Mouse (Mus musculus) ES-E14 (cell line): ENCODE data around the gene Rmdn2. TPM values are rescaled to one million over a fixed set of nuclear protein-coding genes. Genes with fewer than 3 reads are reported as not detected.

Experiments
- DNase-seq: peaks from one replicate; pipeline ENCODE4 v3.0.0-alpha.2; 2013; ENCODE audit warnings: low read depth, low spot score
- H3K27ac ChIP-seq: 2 replicates; pipeline ENCODE4 v1.5.1; 2012; ENCODE audit warnings: low read depth, mild to moderate bottlenecking, low read length, moderate library complexity, mixed read lengths; ENCODE audit not compliant: poor library complexity, insufficient read depth, severe bottlenecking
- H3K36me3 ChIP-seq: 2 replicates; pipeline ENCODE4 v1.6.1; 2012; ENCODE audit warnings: mild to moderate bottlenecking, low read length, moderate library complexity, mixed read lengths; ENCODE audit not compliant: control insufficient read depth, poor library complexity, insufficient read depth, severe bottlenecking
- H3K4me1 ChIP-seq, 2 experiments: fragments of 150-350 bp in 1 of 2; sonication (generic) in 1 of 2; 2 replicates each; pipeline ENCODE4 v1.6.1; 2012; ENCODE audit warnings: low read length in 2 of 2, mild to moderate bottlenecking in 1 of 2, mixed read lengths in 1 of 2; ENCODE audit not compliant: control insufficient read depth in 2 of 2, insufficient read depth in 2 of 2, poor library complexity in 1 of 2
- H3K4me3 ChIP-seq, 2 experiments: fragments of 150-350 bp in 1 of 2; sonication (generic) in 1 of 2; 2 replicates each; pipeline ENCODE4 v1.5.1; 2012; ENCODE audit warnings: low read length in 2 of 2, low read depth in 1 of 2, mild to moderate bottlenecking in 1 of 2, mixed read lengths in 1 of 2; ENCODE audit not compliant: insufficient read depth in 1 of 2, poor library complexity in 1 of 2, severe bottlenecking in 1 of 2
- H3K9ac ChIP-seq: 2 replicates; pipeline ENCODE4 v1.6.1; 2012; ENCODE audit warnings: low read depth, mild to moderate bottlenecking, low read length, mixed read lengths; ENCODE audit not compliant: poor library complexity, insufficient read depth, severe bottlenecking
- H3K9me3 ChIP-seq: fragments of 150-350 bp; sonication (generic); 2 replicates; pipeline ENCODE4 v1.6.1; 2012; ENCODE audit warnings: low read depth, mild to moderate bottlenecking, low read length; ENCODE audit not compliant: control insufficient read depth, insufficient read depth
- CHD2 ChIP-seq: IDR thresholded peaks from 2 replicates; pipeline ENCODE4 v1.6.1; 2014; ENCODE audit warnings: mild to moderate bottlenecking, low read depth, low read length, inconsistent platforms
- HCFC1 ChIP-seq: IDR thresholded peaks from 2 replicates; pipeline ENCODE4 v1.6.1; 2012; ENCODE audit warnings: low read length, inconsistent platforms, borderline replicate concordance; ENCODE audit not compliant: insufficient read depth
- MAFK ChIP-seq: IDR thresholded peaks from 2 replicates; pipeline ENCODE4 v1.6.1; 2014; ENCODE audit warnings: mild to moderate bottlenecking, low read depth, low read length, inconsistent platforms; ENCODE audit not compliant: insufficient read depth
- ZC3H11A ChIP-seq: IDR thresholded peaks from 2 replicates; pipeline ENCODE4 v1.6.1; 2012; ENCODE audit warnings: low read depth, mild to moderate bottlenecking, inconsistent platforms, low read length, borderline replicate concordance
- ZNF384 ChIP-seq: IDR thresholded peaks from 2 replicates; pipeline ENCODE4 v1.6.1; 2012; ENCODE audit warnings: low read depth, low read length, inconsistent platforms
- in situ Hi-C, 2 experiments: fragments of 600-800 bp; cut with MboI; formaldehyde crosslinking; loops; one replicate each; pipeline ENCODE4 v1.15.1; 2025; ENCODE audit warnings: low sequenced_read_pairs in 2 of 2, inconsistent platforms in 1 of 2; ENCODE audit not compliant: unreplicated experiment in 2 of 2
- total RNA-seq: library from RNA; depleted of rRNA; stranded (reverse); fragments of 300-350 nt; gene quantifications from 2 replicates; pipeline ENCODE4 v1.2.3, GENCODE M21; 2012; rRNA removed

Gene Rmdn2
- total RNA-seq, 1 experiment = 11.3 TPM

- DNase-seq = no peak
- H3K27ac ChIP-seq = no peak overlapping the region
- H3K36me3 ChIP-seq = no peaks in the 10 kb centered on the region
- in situ Hi-C loops = no loop called here
- no peak overlapping the region for H3K4me3 ChIP-seq
- TF ChIP-seq HCFC1 = no peak
- no peak for TF ChIP-seq CHD2
- no peak for TF ChIP-seq MAFK
- TF ChIP-seq ZC3H11A = no peak
- TF ChIP-seq ZNF384 = no peak
- H3K9ac ChIP-seq = no peak overlapping the region
- H3K4me1 ChIP-seq = no peaks in the 10 kb centered on the region
- no peaks in the 10 kb centered on the region for H3K9me3 ChIP-seq
Observed at GRCm38 (mm10) chr17:79733039-79733438, 121.4 kb downstream of the Rmdn2 start.

GRCm38 (mm10) chr17:79737598-79737997 lies 125.9 kb downstream of the Rmdn2 start:
- Histone ChIP-seq H3K27ac (no peak overlapping the region), H3K4me3 (no peak overlapping the region), H3K4me1 (no peaks in the 10 kb centered on the region), H3K36me3 (no peaks in the 10 kb centered on the region), H3K9ac (no peak overlapping the region), H3K9me3 (no peaks in the 10 kb centered on the region)
- DNase-seq = no peak
- TF ChIP-seq MAFK (no peak), ZNF384 (no peak), HCFC1 (no peak), ZC3H11A (no peak), CHD2 (no peak)
- in situ Hi-C loops = no loop called here

DNA sequence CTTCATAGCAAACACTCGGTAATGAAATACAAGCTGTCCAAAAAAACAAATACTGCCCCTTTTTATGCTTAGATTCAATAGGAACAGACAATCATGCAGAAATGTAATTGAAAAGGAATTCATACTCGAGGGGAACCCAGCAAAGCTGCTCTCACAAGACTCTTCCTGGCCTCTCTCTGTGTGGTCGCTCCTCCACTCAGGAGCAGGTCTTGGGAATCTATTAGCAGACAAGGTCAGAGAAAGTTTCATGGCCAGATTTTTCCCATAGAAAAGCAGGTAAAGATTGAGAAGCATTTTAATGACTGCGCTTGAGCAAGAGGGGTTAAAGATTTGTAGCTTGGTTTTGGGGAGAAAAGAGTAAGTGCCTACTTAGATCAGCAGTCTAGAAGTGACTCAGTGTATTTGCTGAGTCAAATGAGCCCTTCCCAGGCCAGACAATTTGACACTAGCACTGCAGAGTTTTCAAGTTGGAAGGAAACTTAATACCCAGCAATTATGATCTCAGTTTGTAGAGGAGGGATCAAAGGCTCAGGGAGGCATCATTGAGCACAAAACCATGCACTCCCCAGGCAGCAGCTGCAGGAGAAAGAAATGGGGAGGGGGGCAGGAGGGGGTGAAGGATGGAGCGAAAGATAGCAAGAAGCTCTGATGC lies 127.3 kb downstream of the Rmdn2 start:
- no peak overlapping the region for H3K9ac ChIP-seq
- DNase-seq = no peak
- TF ChIP-seq ZNF384 (no peak), MAFK (no peak), HCFC1 (no peak), ZC3H11A (no peak), CHD2 (no peak)
- no peaks in the 10 kb centered on the region for H3K9me3 ChIP-seq
- H3K36me3 ChIP-seq = no peaks in the 10 kb centered on the region
- H3K4me1 ChIP-seq = no peaks in the 10 kb centered on the region
- H3K27ac ChIP-seq = no peak overlapping the region
- H3K4me3 ChIP-seq = no peak overlapping the region
- in situ Hi-C loops = no loop called here

DNA sequence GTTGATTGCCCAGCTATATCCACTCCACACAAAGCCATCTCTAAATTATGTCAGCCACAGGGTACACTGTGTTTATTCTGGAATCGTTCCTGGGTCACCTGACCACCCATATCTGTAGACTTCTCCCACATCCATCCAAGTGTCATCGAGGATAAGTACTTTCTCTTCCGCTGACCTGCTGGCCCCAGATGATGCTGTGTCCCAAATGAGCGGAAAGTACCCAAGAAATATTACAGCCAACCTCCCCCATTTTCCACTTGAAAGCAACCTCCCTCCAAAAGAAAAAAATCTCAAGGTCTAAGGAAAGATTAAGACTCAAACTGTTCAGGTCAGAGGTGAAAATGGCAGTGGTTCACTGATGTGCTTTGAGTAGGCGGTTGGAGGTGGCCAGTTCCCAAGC lies 131.0 kb downstream of the Rmdn2 start:
- H3K4me1 ChIP-seq = peaks cover 2 to 9% of the 10 kb centered on the region in 2 experiments
- TF ChIP-seq CHD2 (no peak), ZNF384 (no peak), MAFK (no peak), ZC3H11A (no peak)
- in situ Hi-C loops = no loop called here
- H3K9ac ChIP-seq = no peak overlapping the region
- H3K27ac ChIP-seq = no peak overlapping the region
- no peak for DNase-seq
- H3K36me3 ChIP-seq = no peaks in the 10 kb centered on the region
- no peaks in the 10 kb centered on the region for H3K9me3 ChIP-seq
- H3K4me3 ChIP-seq = no peak overlapping the region

Other genes starting within 250 kb of the Rmdn2 start
- 2.4 and 15.2 TPM in 2 replicates for gene Cyp1b1, start 103.2 kb downstream of the Rmdn2 start, total RNA-seq